Mouse (Mus musculus): Measurements from ENCODE around the gene Adprh.

DNA sequence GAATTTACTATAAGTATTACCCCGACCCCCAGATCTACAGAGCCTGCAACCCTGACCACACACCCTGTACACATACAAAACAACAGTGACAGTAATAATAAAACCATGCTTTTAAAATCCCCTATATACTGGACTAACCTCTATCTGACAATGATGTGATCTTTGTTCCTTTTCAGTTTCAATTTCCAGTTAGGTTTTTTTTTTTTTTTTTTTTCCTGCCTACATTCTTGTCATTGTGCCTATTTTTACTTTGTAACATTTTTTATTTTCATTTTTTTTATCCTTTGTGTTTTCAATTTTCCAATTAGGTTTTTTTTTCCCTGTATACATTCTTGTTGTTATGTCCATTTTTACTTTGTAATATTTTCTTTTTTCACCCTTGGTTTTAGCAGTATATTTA lies 26.7 kb downstream of the Adprh start:
- no peak for TF ChIP-seq CTCF (IDR thresholded peaks at IDR 0.05; ENCODE audit: low read depth)
- TF ChIP-seq EP300 (optimal IDR thresholded peaks at IDR 0.05) = no peak
